Mouse (Mus musculus) kidney, embryonic 15.5 days (tissue): ENCODE measurements around the gene Siah3. TPM values are rescaled to one million over a fixed set of nuclear protein-coding genes. Genes with fewer than 3 reads are reported as not detected.

Experiments used
- polyA plus RNA-seq: library from polyadenylated mRNA; unstranded; fragments of >200 nt; fragmentation: Nextera tagmentation; extraction: Ambion mirVana; gene quantifications from 2 replicates; pipeline ENCODE4 v1.2.1, GENCODE M21; 2015

Siah3 gene
- polyA plus RNA-seq, 1 experiment from 2014 or later, result 0.19 TPM

Other genes with a start within 250 kb of the Siah3 start
- gene Cpb2, start 213.7 kb upstream of the Siah3 start, polyA plus RNA-seq, result 18.4 and 19.4 TPM in 2 replicates
- gene Zc3h13, start 171.6 kb upstream of the Siah3 start, polyA plus RNA-seq, result 34.0 and 36.1 TPM in 2 replicates
- not detected in 2 replicates for gene Spert, start 137.1 kb downstream of the Siah3 start, polyA plus RNA-seq
- gene Erich6b, start 186.3 kb downstream of the Siah3 start, polyA plus RNA-seq, result 0.51 and 0.79 TPM in 2 replicates